Mouse (Mus musculus): ENCODE results near the gene Tnpo1. TPM values are rescaled to one million over a fixed set of nuclear protein-coding genes. Genes with fewer than 3 reads are reported as not detected.

The Tnpo1 gene
- polyA plus RNA-seq, 1 experiment from 2014 or later: 40.5 TPM

GRCm38 (mm10) chr13:98919695-98920094, 6.5 kb downstream of the Tnpo1 start:
- no peak overlapping the region for H3K27ac ChIP-seq (ENCODE audit: low read length)
- peaks cover 13% of the 10 kb centered on the region for H3K4me1 ChIP-seq (ENCODE audit: control insufficient read depth, insufficient read depth, low read length)
- H3K9ac ChIP-seq (ENCODE audit: low read length): no peak overlapping the region
- H3K4me2 ChIP-seq (ENCODE audit: low read depth, low read length): no peak overlapping the region
- no peak for ATAC-seq (replicated peaks; ENCODE audit: extremely low read depth, insufficient read depth, low FRiP score)
- no peaks in the 10 kb centered on the region for H3K9me3 ChIP-seq (replicated peaks; ENCODE audit: control insufficient read depth, low read length)
- H3K4me3 ChIP-seq (ENCODE audit: low read length): no peak overlapping the region
- WGBS: 79% methylated on average over 8 of the region's 8 CpGs
- H3K27me3 ChIP-seq (ENCODE audit: control insufficient read depth, insufficient read depth, low read length): no peaks in the 10 kb centered on the region
- peaks cover 8% of the 10 kb centered on the region for H3K36me3 ChIP-seq (ENCODE audit: control insufficient read depth, insufficient read depth)

DNA sequence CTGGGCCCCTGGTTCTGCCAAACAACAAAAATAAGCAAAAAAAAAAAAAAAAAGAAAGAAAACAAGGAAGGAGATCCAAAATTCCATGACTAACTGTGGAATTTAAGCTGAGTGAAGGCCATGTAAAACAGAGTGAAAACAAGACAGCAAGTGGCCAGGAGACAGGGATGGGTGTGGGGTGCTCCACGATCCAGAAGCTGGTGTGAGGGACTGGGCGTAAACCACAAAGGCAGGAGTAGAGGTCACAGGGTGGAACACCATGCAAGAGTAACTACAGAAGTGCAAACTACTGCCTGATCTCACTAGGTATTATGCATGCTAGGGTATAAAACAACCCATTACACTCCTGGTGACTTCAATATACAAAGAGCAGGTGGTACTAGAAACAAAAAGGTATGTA, 8.3 kb downstream of the Tnpo1 start:
- no peak for ATAC-seq (replicated peaks; ENCODE audit: extremely low read depth, insufficient read depth, low FRiP score)
- no peak overlapping the region for H3K4me3 ChIP-seq (ENCODE audit: low read length)
- no peak overlapping the region for H3K4me2 ChIP-seq (ENCODE audit: low read depth, low read length)
- no peaks in the 10 kb centered on the region for H3K9me3 ChIP-seq (replicated peaks; ENCODE audit: control insufficient read depth, low read length)
- no peak overlapping the region for H3K9ac ChIP-seq (ENCODE audit: low read length)
- H3K36me3 ChIP-seq (ENCODE audit: control insufficient read depth, insufficient read depth): peaks cover 8% of the 10 kb centered on the region
- 75% methylated on average over 2 of the region's 2 CpGs for WGBS
- H3K27me3 ChIP-seq (ENCODE audit: control insufficient read depth, insufficient read depth, low read length): no peaks in the 10 kb centered on the region
- H3K27ac ChIP-seq (ENCODE audit: low read length): no peak overlapping the region
- peaks cover 13% of the 10 kb centered on the region for H3K4me1 ChIP-seq (ENCODE audit: control insufficient read depth, insufficient read depth, low read length)

DNA sequence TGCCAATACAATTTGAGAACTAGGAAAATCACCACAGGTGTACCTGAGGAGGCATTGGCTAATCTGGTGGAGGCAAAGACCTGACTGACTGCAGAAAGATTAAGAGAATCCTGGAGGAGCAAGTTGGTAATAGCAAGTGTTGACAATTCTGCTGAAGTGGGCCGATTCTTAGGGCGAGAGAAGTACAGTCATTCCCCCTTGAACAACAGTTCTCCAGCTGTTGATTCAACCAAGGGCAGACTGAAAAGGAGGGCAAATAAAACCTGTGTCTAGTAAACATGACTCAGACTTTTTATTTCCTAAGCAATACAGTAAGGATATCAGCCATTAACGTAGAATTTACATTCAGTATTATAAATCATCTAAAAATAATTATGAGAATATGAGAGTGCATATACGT, 10.6 kb downstream of the Tnpo1 start:
- Histone ChIP-seq H3K36me3 (ENCODE audit: control insufficient read depth, insufficient read depth) (0 out of 2 replicates have a peak, but pooled peaks cover 4% of the 10 kb centered on the region), H3K4me2 (ENCODE audit: low read depth, low read length) (no peak overlapping the region), H3K27me3 (ENCODE audit: control insufficient read depth, insufficient read depth, low read length) (no peaks in the 10 kb centered on the region), H3K4me1 (ENCODE audit: control insufficient read depth, insufficient read depth, low read length) (peaks cover 17% of the 10 kb centered on the region), H3K9ac (ENCODE audit: low read length) (no peak overlapping the region), H3K9me3 (replicated peaks; ENCODE audit: control insufficient read depth, low read length) (no peaks in the 10 kb centered on the region), H3K4me3 (ENCODE audit: low read length) (no peak overlapping the region), H3K27ac (ENCODE audit: low read length) (no peak overlapping the region)
- 69% methylated on average over 4 of the region's 4 CpGs for WGBS
- no peak for ATAC-seq (replicated peaks; ENCODE audit: extremely low read depth, insufficient read depth, low FRiP score)

- H3K27ac ChIP-seq (ENCODE audit: low read length): no peak overlapping the region
- no peak for ATAC-seq (replicated peaks; ENCODE audit: extremely low read depth, insufficient read depth, low FRiP score)
Measured at GRCm38 (mm10) chr13:98914844-98915212, 11.4 kb downstream of the Tnpo1 start.

DNA sequence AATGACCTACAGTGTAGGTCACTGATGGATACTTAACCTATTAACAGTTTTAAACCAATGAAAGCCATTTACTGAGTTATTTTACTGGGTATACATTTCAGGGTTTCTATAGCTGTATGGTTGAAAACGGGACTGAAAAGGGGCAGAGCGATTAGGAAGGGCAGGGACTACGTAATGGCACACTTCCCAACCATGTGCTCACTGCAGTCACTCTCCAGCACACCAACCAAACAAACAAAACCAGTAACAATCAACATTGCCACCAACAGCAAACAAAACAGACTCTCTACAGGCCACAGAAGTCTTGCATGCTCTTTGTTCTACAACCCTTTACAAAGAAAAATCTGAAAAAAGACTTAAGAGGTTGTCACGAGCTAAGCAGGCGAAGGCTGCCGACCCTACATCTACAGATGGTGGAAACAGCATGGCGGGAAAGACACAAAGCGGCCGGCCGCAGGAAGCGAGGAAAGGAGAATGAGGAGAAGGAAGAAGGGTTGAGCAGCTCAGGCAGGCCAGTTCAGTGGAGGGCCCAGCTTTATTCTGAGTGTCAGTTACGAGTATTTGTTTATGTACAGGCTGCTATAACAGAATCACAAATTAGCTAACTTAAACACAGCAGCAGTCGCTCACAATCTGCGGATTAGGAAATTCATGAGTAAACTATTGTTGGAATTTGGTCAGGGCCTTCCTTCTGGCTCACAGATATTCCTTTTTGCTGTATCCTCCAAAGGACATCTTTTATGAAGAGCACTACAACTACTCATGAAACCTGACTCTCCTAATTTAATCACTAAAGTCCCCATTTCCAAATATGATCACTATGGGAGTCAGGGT, 12.0 kb downstream of the Tnpo1 start:
- Histone ChIP-seq H3K27ac (ENCODE audit: low read length) (no peak overlapping the region), H3K4me2 (ENCODE audit: low read depth, low read length) (no peak overlapping the region), H3K4me3 (ENCODE audit: low read length) (no peak overlapping the region), H3K9ac (ENCODE audit: low read length) (no peak overlapping the region), H3K27me3 (ENCODE audit: control insufficient read depth, insufficient read depth, low read length) (no peaks in the 10 kb centered on the region), H3K36me3 (ENCODE audit: control insufficient read depth, insufficient read depth) (0 out of 2 replicates have a peak, but pooled peaks cover 4% of the 10 kb centered on the region), H3K9me3 (replicated peaks; ENCODE audit: control insufficient read depth, low read length) (no peaks in the 10 kb centered on the region), H3K4me1 (ENCODE audit: control insufficient read depth, insufficient read depth, low read length) (peaks cover 21% of the 10 kb centered on the region)
- no peak for ATAC-seq (replicated peaks; ENCODE audit: extremely low read depth, insufficient read depth, low FRiP score)
- WGBS: 80% methylated on average over 14 of the region's 14 CpGs

More at GRCm38 (mm10) chr13:98914844-98915212, 11.4 kb downstream of the Tnpo1 start:
- WGBS: 57% methylated on average over 5 of the region's 5 CpGs
- H3K9me3 ChIP-seq (replicated peaks; ENCODE audit: control insufficient read depth, low read length): no peaks in the 10 kb centered on the region
- H3K36me3 ChIP-seq (ENCODE audit: control insufficient read depth, insufficient read depth): 0 out of 2 replicates have a peak, but pooled peaks cover 4% of the 10 kb centered on the region
- H3K9ac ChIP-seq (ENCODE audit: low read length): no peak overlapping the region
- no peaks in the 10 kb centered on the region for H3K27me3 ChIP-seq (ENCODE audit: control insufficient read depth, insufficient read depth, low read length)
- no peak overlapping the region for H3K4me3 ChIP-seq (ENCODE audit: low read length)
- peaks cover 20% of the 10 kb centered on the region for H3K4me1 ChIP-seq (ENCODE audit: control insufficient read depth, insufficient read depth, low read length)
- no peak overlapping the region for H3K4me2 ChIP-seq (ENCODE audit: low read depth, low read length)

DNA sequence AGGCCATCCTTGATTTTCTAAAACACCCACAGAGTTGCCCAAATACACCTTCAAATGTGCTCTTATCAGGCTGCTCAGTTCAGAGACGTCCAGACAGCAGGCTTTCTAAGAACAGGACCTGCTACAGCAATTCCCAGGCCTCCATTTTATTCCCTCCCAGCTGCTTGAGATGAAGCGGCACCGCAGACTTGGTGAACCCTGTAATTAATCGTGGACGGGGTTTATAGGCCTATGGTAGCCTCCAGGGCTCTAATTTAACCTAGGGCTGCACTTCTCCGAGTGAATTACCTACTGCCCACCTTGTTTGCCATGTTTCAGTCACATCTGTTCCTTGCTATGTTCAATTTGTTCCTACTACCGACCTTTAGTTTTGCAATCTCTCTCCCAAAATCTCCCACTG, 13.0 kb downstream of the Tnpo1 start:
- H3K9ac ChIP-seq (ENCODE audit: low read length): no peak overlapping the region
- WGBS: 67% methylated on average over 7 of the region's 7 CpGs
- no peaks in the 10 kb centered on the region for H3K27me3 ChIP-seq (ENCODE audit: control insufficient read depth, insufficient read depth, low read length)
- no peak overlapping the region for H3K4me3 ChIP-seq (ENCODE audit: low read length)
- H3K4me1 ChIP-seq (ENCODE audit: control insufficient read depth, insufficient read depth, low read length): peaks cover 21% of the 10 kb centered on the region
- no peaks in the 10 kb centered on the region for H3K9me3 ChIP-seq (replicated peaks; ENCODE audit: control insufficient read depth, low read length)
- no peak overlapping the region for H3K4me2 ChIP-seq (ENCODE audit: low read depth, low read length)
- no peak for ATAC-seq (replicated peaks; ENCODE audit: extremely low read depth, insufficient read depth, low FRiP score)
- no peak overlapping the region for H3K27ac ChIP-seq (ENCODE audit: low read length)
- H3K36me3 ChIP-seq (ENCODE audit: control insufficient read depth, insufficient read depth): 0 out of 2 replicates have a peak, but pooled peaks cover 4% of the 10 kb centered on the region

DNA sequence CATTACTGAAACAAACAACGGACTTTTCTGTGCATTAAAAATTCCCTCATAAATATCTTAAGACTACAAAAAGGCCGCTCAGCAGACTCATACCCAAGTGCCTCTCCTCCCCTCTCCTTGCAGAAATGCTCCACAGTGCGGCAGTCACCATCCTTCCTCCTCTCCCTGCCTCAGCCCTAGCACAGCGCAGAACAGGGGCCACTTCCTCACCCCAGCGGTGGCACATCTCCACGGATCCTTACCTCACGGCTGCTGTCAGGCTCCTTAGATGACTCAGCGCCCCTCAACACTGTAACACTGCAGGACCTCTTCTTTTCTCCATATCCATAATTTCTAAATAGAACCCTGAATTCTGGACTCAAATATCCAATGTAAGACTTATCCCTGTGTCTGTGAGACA, 13.6 kb downstream of the Tnpo1 start:
- H3K9me3 ChIP-seq (replicated peaks; ENCODE audit: control insufficient read depth, low read length): no peaks in the 10 kb centered on the region
- WGBS: 56% methylated on average over 8 of the region's 8 CpGs
- H3K4me1 ChIP-seq (ENCODE audit: control insufficient read depth, insufficient read depth, low read length): peaks cover 21% of the 10 kb centered on the region
- H3K27me3 ChIP-seq (ENCODE audit: control insufficient read depth, insufficient read depth, low read length): no peaks in the 10 kb centered on the region
- no peak overlapping the region for H3K4me3 ChIP-seq (ENCODE audit: low read length)
- no peak overlapping the region for H3K9ac ChIP-seq (ENCODE audit: low read length)
- H3K27ac ChIP-seq (ENCODE audit: low read length): no peak overlapping the region
- H3K4me2 ChIP-seq (ENCODE audit: low read depth, low read length): no peak overlapping the region
- ATAC-seq (replicated peaks; ENCODE audit: extremely low read depth, insufficient read depth, low FRiP score): peak; percentile 54; the same call in 1 of the 2 replicates
- H3K36me3 ChIP-seq (ENCODE audit: control insufficient read depth, insufficient read depth): 0 out of 2 replicates have a peak, but pooled peaks cover 4% of the 10 kb centered on the region

GRCm38 (mm10) chr13:98910801-98911200, 15.4 kb downstream of the Tnpo1 start:
- no peak overlapping the region for H3K9ac ChIP-seq (ENCODE audit: low read length)
- no peak for ATAC-seq (replicated peaks; ENCODE audit: extremely low read depth, insufficient read depth, low FRiP score)
- no peak overlapping the region for H3K27ac ChIP-seq (ENCODE audit: low read length)
- H3K4me3 ChIP-seq (ENCODE audit: low read length): no peak overlapping the region
- no peaks in the 10 kb centered on the region for H3K9me3 ChIP-seq (replicated peaks; ENCODE audit: control insufficient read depth, low read length)
- H3K4me2 ChIP-seq (ENCODE audit: low read depth, low read length): no peak overlapping the region
- 74% methylated on average over 3 of the region's 3 CpGs for WGBS
- no peaks in the 10 kb centered on the region for H3K36me3 ChIP-seq (ENCODE audit: control insufficient read depth, insufficient read depth)
- no peaks in the 10 kb centered on the region for H3K27me3 ChIP-seq (ENCODE audit: control insufficient read depth, insufficient read depth, low read length)
- peaks cover 21% of the 10 kb centered on the region for H3K4me1 ChIP-seq (ENCODE audit: control insufficient read depth, insufficient read depth, low read length)

GRCm38 (mm10) chr13:98904608-98905007, 21.6 kb downstream of the Tnpo1 start:
- Histone ChIP-seq H3K4me2 (ENCODE audit: low read depth, low read length) (no peak overlapping the region), H3K4me3 (ENCODE audit: low read length) (no peak overlapping the region), H3K27me3 (ENCODE audit: control insufficient read depth, insufficient read depth, low read length) (no peaks in the 10 kb centered on the region), H3K36me3 (ENCODE audit: control insufficient read depth, insufficient read depth) (peaks cover 6% of the 10 kb centered on the region; the same call in 1 of the 2 replicates), H3K4me1 (ENCODE audit: control insufficient read depth, insufficient read depth, low read length) (no peaks in the 10 kb centered on the region; the same call in 1 of the 2 replicates), H3K9me3 (replicated peaks; ENCODE audit: control insufficient read depth, low read length) (no peaks in the 10 kb centered on the region; the same call in 1 of the 2 replicates), H3K9ac (ENCODE audit: low read length) (no peak overlapping the region), H3K27ac (ENCODE audit: low read length) (no peak overlapping the region)
- 95% methylated on average over 2 of the region's 2 CpGs for WGBS
- no peak for ATAC-seq (replicated peaks; ENCODE audit: extremely low read depth, insufficient read depth, low FRiP score)
